Mouse (Mus musculus) MEL (cell line): ENCODE data around the gene Mrpl38.

Experiments used
- CTCF ChIP-seq, 3 experiments: IDR thresholded peaks in 2 of 3; conservative IDR thresholded peaks in 1 of 3; 2 replicates each; pipeline ENCODE4 v1.5.1; 2011 to 2012; ENCODE audit warnings: low read length in 3 of 3, low read depth in 2 of 3, mild to moderate bottlenecking in 2 of 3, improper control_type of control experiment in 1 of 3, inconsistent platforms in 1 of 3, mixed read lengths in 1 of 3, moderate library complexity in 1 of 3; ENCODE audit not compliant: control insufficient read depth in 1 of 3, insufficient read depth in 1 of 3, poor library complexity in 1 of 3, severe bottlenecking in 1 of 3
- E2F4 ChIP-seq: IDR thresholded peaks from 2 replicates; pipeline ENCODE4 v1.6.1; 2011; ENCODE audit warnings: low read depth, low read length, improper control_type of control experiment, borderline replicate concordance
- MEF2A ChIP-seq: IDR thresholded peaks from 2 replicates; pipeline ENCODE4 v1.6.1; 2014; ENCODE audit warnings: low read depth, mild to moderate bottlenecking, inconsistent platforms, low read length, improper control_type of control experiment; ENCODE audit not compliant: poor library complexity, insufficient replicate concordance, severe bottlenecking; ENCODE audit errors: extremely low read depth
- NELFE ChIP-seq: IDR thresholded peaks from 2 replicates; pipeline ENCODE4 v1.6.1; 2011; ENCODE audit warnings: low read depth, low read length, improper control_type of control experiment
- POLR2A ChIP-seq, 2 experiments: IDR thresholded peaks; 2 replicates each; pipeline ENCODE4 v1.6.1; 2011 to 2012; ENCODE audit warnings: low read length in 2 of 2, mild to moderate bottlenecking in 2 of 2, control low read depth in 1 of 2, improper control_type of control experiment in 1 of 2, low read depth in 1 of 2, moderate library complexity in 1 of 2; ENCODE audit not compliant: control insufficient read depth in 1 of 2, insufficient read depth in 1 of 2, poor library complexity in 1 of 2
- POLR2AphosphoS2 ChIP-seq: IDR thresholded peaks from 2 replicates; pipeline ENCODE4 v1.6.1; 2011; ENCODE audit warnings: low read length, improper control_type of control experiment
- RCOR1 ChIP-seq: IDR thresholded peaks from 2 replicates; pipeline ENCODE4 v1.6.1; 2012; ENCODE audit warnings: low read depth, mild to moderate bottlenecking, inconsistent platforms, low read length, improper control_type of control experiment
- SMC3 ChIP-seq: IDR thresholded peaks from 2 replicates; pipeline ENCODE4 v1.6.1; 2011; ENCODE audit warnings: low read depth, low read length, improper control_type of control experiment
- TBP ChIP-seq: IDR thresholded peaks from 2 replicates; pipeline ENCODE4 v1.8.0; 2011; ENCODE audit warnings: low read depth, low read length, improper control_type of control experiment
- TCF12 ChIP-seq: IDR thresholded peaks from 2 replicates; pipeline ENCODE4 v1.6.1; 2014; ENCODE audit warnings: low read depth, mild to moderate bottlenecking, inconsistent platforms, low read length, improper control_type of control experiment, moderate library complexity

GRCm38 (mm10) chr11:116162146-116162545, 23.5 kb upstream of the Mrpl38 start:
- no peak for TF ChIP-seq CTCF (IDR thresholded peaks at IDR 0.05 in 2 of 3, conservative IDR thresholded peaks at IDR 0.05 in 1 of 3; ENCODE audit: control insufficient read depth in 1 of 3, insufficient read depth in 1 of 3, low read depth in 2 of 3, low read length in 3 of 3, poor library complexity in 1 of 3, severe bottlenecking in 1 of 3)
- TF ChIP-seq SMC3, result no peak
- no peak for TF ChIP-seq E2F4
- TF ChIP-seq RCOR1, result no peak
- no peak for TF ChIP-seq TBP
- no peak for TF ChIP-seq NELFE
- TF ChIP-seq MEF2A, result no peak
- TF ChIP-seq TCF12, result no peak
- no peak for TF ChIP-seq POLR2AphosphoS2
- TF ChIP-seq POLR2A (IDR thresholded peaks at IDR 0.05; ENCODE audit: control insufficient read depth in 1 of 2, insufficient read depth in 1 of 2, low read depth in 1 of 2, low read length in 2 of 2, poor library complexity in 1 of 2), result no peak
